Mouse (Mus musculus) lung, embryonic 15.5 days (tissue): Measurements from ENCODE around the gene Prrg2. TPM values are rescaled to one million over a fixed set of nuclear protein-coding genes. Genes with fewer than 3 reads are reported as not detected.

Experiments used
- ATAC-seq: fragments of 200-750 bp; cut with Nextera tagmentation; 2 replicates; pipeline ENCODE4 v1.8.0; 2017; ENCODE audit warnings: moderate number of reproducible peaks, borderline replicate concordance; ENCODE audit not compliant: low FRiP score, low TSS enrichment; ENCODE audit errors: extremely low read depth
- H3K27ac ChIP-seq: fragments of 300-500 bp; sonication (generic); 2 replicates; pipeline ENCODE4 v1.5.1; 2015; ENCODE audit warnings: moderate library complexity, mild to moderate bottlenecking, inconsistent platforms
- H3K27me3 ChIP-seq: fragments of 300-500 bp; sonication (generic); 2 replicates; pipeline ENCODE4 v1.6.1; 2015; ENCODE audit warnings: inconsistent platforms
- H3K36me3 ChIP-seq: fragments of 300-500 bp; sonication (generic); 2 replicates; pipeline ENCODE4 v1.6.1; 2015; ENCODE audit warnings: inconsistent platforms
- H3K4me1 ChIP-seq: fragments of 300-500 bp; sonication (generic); 2 replicates; pipeline ENCODE4 v1.6.1; 2015; ENCODE audit warnings: inconsistent platforms
- H3K4me2 ChIP-seq: fragments of 300-500 bp; sonication (generic); 2 replicates; pipeline ENCODE4 v1.6.1; 2015; ENCODE audit warnings: inconsistent platforms, mild to moderate bottlenecking, moderate library complexity
- H3K4me3 ChIP-seq: fragments of 300-500 bp; sonication (generic); 2 replicates; pipeline ENCODE4 v1.5.1; 2015; ENCODE audit warnings: mild to moderate bottlenecking, inconsistent platforms
- H3K9ac ChIP-seq: fragments of 300-500 bp; sonication (generic); 2 replicates; pipeline ENCODE4 v1.6.1; 2015; ENCODE audit warnings: inconsistent platforms
- H3K9me3 ChIP-seq: fragments of 300-500 bp; sonication (generic); 2 replicates; pipeline ENCODE4 v1.6.1; 2016; ENCODE audit warnings: inconsistent platforms
- WGBS: fragments of 180-500 bp; shearing (Covaris S2); methylation state at CpG from one replicate; pipeline ENCODE4 v1.1.7; 2015; 5-methylcytosine and 5-hydroxymethylcytosine counted together
- polyA plus RNA-seq: library from polyadenylated mRNA; unstranded; fragments of >200 nt; fragmentation: Nextera tagmentation; extraction: Ambion mirVana; gene quantifications from 2 replicates; pipeline ENCODE4 v1.2.1, GENCODE M21; 2015

The Prrg2 gene
- polyA plus RNA-seq, 1 experiment from 2014 or later, result 23.1 TPM

GRCm38 (mm10) chr7:45053117-45053930 is 9.2 kb downstream of the Prrg2 start:
- peak overlapping the region; percentile 100 for H3K27ac ChIP-seq
- 0% methylated on average over 44 of the region's 59 CpGs for WGBS
- peak; percentile 55 for ATAC-seq

GRCm38 (mm10) chr7:45052862-45053116 is 9.7 kb downstream of the Prrg2 start, which contains the start of gene Prr12:
Gene Prr12, minus strand, starts transcription at chr7:45052881.
- no peak for ATAC-seq
- H3K9me3 ChIP-seq, result no peaks in the 10 kb centered on the region
- H3K4me2 ChIP-seq, result peak within 1 kb of the TSS; percentile 84
- peaks cover 26% of the 10 kb centered on the region for H3K36me3 ChIP-seq
- peak within 1 kb of the TSS; percentile 93 for H3K9ac ChIP-seq
- WGBS, result 3% methylated on average over 7 of the region's 18 CpGs
- H3K4me1 ChIP-seq, result peaks cover 17% of the 10 kb centered on the region
- H3K27me3 ChIP-seq, result no peaks in the 10 kb centered on the region
- H3K4me3 ChIP-seq, result peak within 1 kb of the TSS; percentile 91
- peak within 1 kb of the TSS; percentile 100 for H3K27ac ChIP-seq

More at GRCm38 (mm10) chr7:45053117-45053930, 9.2 kb downstream of the Prrg2 start:
- Histone ChIP-seq H3K4me3 (peak overlapping the region; percentile 91), H3K9me3 (no peaks in the 10 kb centered on the region), H3K9ac (peak overlapping the region; percentile 93), H3K27me3 (no peaks in the 10 kb centered on the region), H3K4me1 (peaks cover 17% of the 10 kb centered on the region), H3K36me3 (peaks cover 21% of the 10 kb centered on the region), H3K4me2 (peak overlapping the region; percentile 84)

- ATAC-seq, result no peak
- 1% methylated on average over 38 of the region's 38 CpGs for WGBS
- H3K27ac ChIP-seq, result peak overlapping the region; percentile 100
- no peaks in the 10 kb centered on the region for H3K27me3 ChIP-seq
- H3K4me3 ChIP-seq, result peak overlapping the region; percentile 91
- peak overlapping the region; percentile 93 for H3K9ac ChIP-seq
- H3K4me1 ChIP-seq, result peaks cover 17% of the 10 kb centered on the region
- H3K36me3 ChIP-seq, result peaks cover 31% of the 10 kb centered on the region
- H3K9me3 ChIP-seq, result no peaks in the 10 kb centered on the region
- H3K4me2 ChIP-seq, result peak overlapping the region; percentile 84
These were observed 10.2 kb downstream of the Prrg2 start for GRCm38 (mm10) chr7:45052181-45052861.

GRCm38 (mm10) chr7:45051601-45051974 is 10.9 kb downstream of the Prrg2 start:
- peak overlapping the region; percentile 91 for H3K4me3 ChIP-seq
- H3K9me3 ChIP-seq, result no peaks in the 10 kb centered on the region
- H3K4me1 ChIP-seq, result peaks cover 17% of the 10 kb centered on the region
- peaks cover 38% of the 10 kb centered on the region for H3K36me3 ChIP-seq
- 2% methylated on average over 13 of the region's 13 CpGs for WGBS
- no peaks in the 10 kb centered on the region for H3K27me3 ChIP-seq
- no peak for ATAC-seq
- peak overlapping the region; percentile 84 for H3K4me2 ChIP-seq
- H3K9ac ChIP-seq, result peak overlapping the region; percentile 93
- H3K27ac ChIP-seq, result peak overlapping the region; percentile 100

- peak; percentile 3; the same call in 1 of the 2 replicates for ATAC-seq
- 8% methylated on average over 16 of the region's 16 CpGs for WGBS
- Histone ChIP-seq H3K4me3 (peak overlapping the region; percentile 91), H3K4me2 (peak overlapping the region; percentile 84), H3K27me3 (no peaks in the 10 kb centered on the region), H3K4me1 (peaks cover 17% of the 10 kb centered on the region), H3K9ac (peak overlapping the region; percentile 93), H3K9me3 (no peaks in the 10 kb centered on the region), H3K27ac (peak overlapping the region; percentile 100), H3K36me3 (peaks cover 43% of the 10 kb centered on the region)
These were observed 11.4 kb downstream of the Prrg2 start for GRCm38 (mm10) chr7:45050945-45051600.

- Histone ChIP-seq H3K9me3 (no peaks in the 10 kb centered on the region), H3K4me2 (no peak overlapping the region), H3K4me1 (peaks cover 17% of the 10 kb centered on the region), H3K9ac (no peak overlapping the region), H3K4me3 (no peak overlapping the region), H3K36me3 (peaks cover 62% of the 10 kb centered on the region), H3K27me3 (no peaks in the 10 kb centered on the region), H3K27ac (no peak overlapping the region)
- no peak for ATAC-seq
- WGBS, result 89% methylated on average over 23 of the region's 23 CpGs
These were observed 13.4 kb downstream of the Prrg2 start for GRCm38 (mm10) chr7:45048923-45049657.

GRCm38 (mm10) chr7:45048001-45048890 is 14.2 kb downstream of the Prrg2 start:
- no peak for ATAC-seq
- Histone ChIP-seq H3K4me3 (no peak overlapping the region), H3K4me1 (peaks cover 17% of the 10 kb centered on the region), H3K4me2 (no peak overlapping the region), H3K27ac (no peak overlapping the region), H3K36me3 (peaks cover 70% of the 10 kb centered on the region), H3K9ac (no peak overlapping the region), H3K27me3 (no peaks in the 10 kb centered on the region), H3K9me3 (no peaks in the 10 kb centered on the region)
- 88% methylated on average over 34 of the region's 38 CpGs for WGBS

GRCm38 (mm10) chr7:45047491-45047890 is 15.0 kb downstream of the Prrg2 start:
- peaks cover 17% of the 10 kb centered on the region for H3K4me1 ChIP-seq
- no peaks in the 10 kb centered on the region for H3K9me3 ChIP-seq
- no peak overlapping the region for H3K4me2 ChIP-seq
- no peak overlapping the region for H3K9ac ChIP-seq
- peaks cover 78% of the 10 kb centered on the region for H3K36me3 ChIP-seq
- H3K27me3 ChIP-seq, result no peaks in the 10 kb centered on the region
- no peak for ATAC-seq
- no peak overlapping the region for H3K27ac ChIP-seq
- WGBS, result 96% methylated on average over 14 of the region's 14 CpGs
- H3K4me3 ChIP-seq, result no peak overlapping the region

- Histone ChIP-seq H3K27me3 (no peaks in the 10 kb centered on the region), H3K27ac (no peak overlapping the region), H3K4me1 (peaks cover 14% of the 10 kb centered on the region), H3K4me3 (no peak overlapping the region), H3K9me3 (no peaks in the 10 kb centered on the region), H3K36me3 (peaks cover 84% of the 10 kb centered on the region), H3K4me2 (no peak overlapping the region), H3K9ac (no peak overlapping the region)
- 92% methylated on average over 26 of the region's 26 CpGs for WGBS
- no peak for ATAC-seq
These were observed 15.6 kb downstream of the Prrg2 start for GRCm38 (mm10) chr7:45046853-45047350.

- Histone ChIP-seq H3K36me3 (peaks cover 95% of the 10 kb centered on the region), H3K4me1 (peaks cover 3% of the 10 kb centered on the region), H3K27ac (no peak overlapping the region), H3K9me3 (no peaks in the 10 kb centered on the region), H3K4me2 (no peak overlapping the region), H3K4me3 (no peak overlapping the region), H3K9ac (no peak overlapping the region), H3K27me3 (no peaks in the 10 kb centered on the region)
- no peak for ATAC-seq
- WGBS, result 93% methylated on average over 22 of the region's 22 CpGs
These were observed 16.7 kb downstream of the Prrg2 start for GRCm38 (mm10) chr7:45045741-45046140.
